Mouse (Mus musculus) MEL (cell line): ENCODE results near the gene Gm20814. TPM values are rescaled to one million over a fixed set of nuclear protein-coding genes. Genes with fewer than 3 reads are reported as not detected.
"Not testable (repeated sequence)": the region's sequence is repeated elsewhere in the genome, so short reads cannot be mapped to it uniquely, and the experiment has no call there.

Experiments
- DNase-seq: peaks from one replicate; pipeline ENCODE4 v3.0.0; 2011; ENCODE audit warnings: low read depth, low spot score
- H3K27ac ChIP-seq: 2 replicates; pipeline ENCODE4 v1.5.1; 2012; ENCODE audit warnings: low read depth, mild to moderate bottlenecking, control low read depth, low read length, moderate library complexity; ENCODE audit not compliant: control insufficient read depth
- H3K27me3 ChIP-seq, 2 experiments: fragments of 150-350 bp in 1 of 2; sonication (generic) in 1 of 2; 2 replicates each; pipeline ENCODE4 v1.6.1; 2012; ENCODE audit warnings: low read length in 2 of 2, mild to moderate bottlenecking in 2 of 2, improper control_type of control experiment in 1 of 2, moderate library complexity in 1 of 2; ENCODE audit not compliant: insufficient read depth in 2 of 2, control insufficient read depth in 1 of 2
- H3K36me3 ChIP-seq, 2 experiments: 2 replicates each; pipeline ENCODE4 v1.6.1; 2012 to 2014; ENCODE audit warnings: low read length in 2 of 2, improper control_type of control experiment in 1 of 2, inconsistent platforms in 1 of 2, mild to moderate bottlenecking in 1 of 2; ENCODE audit not compliant: insufficient read depth in 2 of 2, control insufficient read depth in 1 of 2
- H3K4me1 ChIP-seq, 2 experiments: fragments of 150-350 bp in 1 of 2; sonication (generic) in 1 of 2; 2 replicates each; pipeline ENCODE4 v1.6.1; 2012; ENCODE audit warnings: low read length in 2 of 2, improper control_type of control experiment in 1 of 2, mild to moderate bottlenecking in 1 of 2; ENCODE audit not compliant: insufficient read depth in 2 of 2, control insufficient read depth in 1 of 2
- H3K4me3 ChIP-seq, 2 experiments: fragments of 150-350 bp in 1 of 2; sonication (generic) in 1 of 2; 2 replicates each; pipeline ENCODE4 v1.5.1; 2012; ENCODE audit warnings: low read depth in 2 of 2, low read length in 2 of 2, mild to moderate bottlenecking in 2 of 2, moderate library complexity in 2 of 2, control low read depth in 1 of 2, improper control_type of control experiment in 1 of 2; ENCODE audit not compliant: control insufficient read depth in 1 of 2, insufficient read depth in 1 of 2
- H3K79me2 ChIP-seq: 2 replicates; pipeline ENCODE4 v1.6.1; 2012; ENCODE audit warnings: mild to moderate bottlenecking, low read length, moderate library complexity; ENCODE audit not compliant: control insufficient read depth, poor library complexity, insufficient read depth
- H3K9ac ChIP-seq: 2 replicates; pipeline ENCODE4 v1.6.1; 2012; ENCODE audit warnings: low read depth, mild to moderate bottlenecking, control low read depth, low read length, moderate library complexity; ENCODE audit not compliant: control insufficient read depth, poor library complexity, severe bottlenecking
- H3K9me3 ChIP-seq: fragments of 150-350 bp; sonication (generic); replicated peaks from 2 replicates; pipeline ENCODE4 v1.6.1; 2012; ENCODE audit warnings: mild to moderate bottlenecking, low read length, improper control_type of control experiment, moderate library complexity; ENCODE audit not compliant: insufficient read depth
- polyA plus RNA-seq, 2 experiments: library from polyadenylated mRNA; stranded (reverse) in 1 of 2; unstranded in 1 of 2; fragments of >175 nt in 1 of 2; fragments of >200 nt in 1 of 2; gene quantifications; 2 replicates each; pipeline versions ENCODE4 v1.2.1 to v1.2.4; 2012; ENCODE audit warnings: low replicate concordance in 2 of 2, low read depth in 1 of 2; ENCODE audit not compliant: insufficient read length in 2 of 2, insufficient read depth in 1 of 2, missing spikeins in 1 of 2
- total RNA-seq: library from RNA; depleted of rRNA; stranded (reverse); fragments of 300-350 nt; gene quantifications from 2 replicates; pipeline ENCODE4 v1.2.3, GENCODE M21; 2012; rRNA removed

Gm20814 gene
- total RNA-seq (not detected in 2 replicates), polyA plus RNA-seq (not detected)

GRCm38 (mm10) chrY:75195556-75195955 is at the start of gene Gm20814:
Gene Gm20814, plus strand, starts transcription at chrY:75195856.
- not testable (repeated sequence) for H3K9ac ChIP-seq, H3K27me3 ChIP-seq, H3K9me3 ChIP-seq, H3K36me3 ChIP-seq, H3K4me3 ChIP-seq, H3K4me1 ChIP-seq, H3K27ac ChIP-seq, DNase-seq, H3K79me2 ChIP-seq
